Mouse (Mus musculus): ENCODE measurements around the gene Arhgap21.

GRCm38 (mm10) chr2:20849346-20849745 is 119.3 kb downstream of the Arhgap21 start:
- no peak for TF ChIP-seq CTCF (IDR thresholded peaks at IDR 0.05; ENCODE audit: low read depth)
- TF ChIP-seq EP300 (IDR thresholded peaks at IDR 0.05; ENCODE audit: low read depth), result no peak

Measured in liver, postnatal 0 days (tissue).